Mouse (Mus musculus) MEL (cell line): ENCODE measurements at regions not wholly inside any gene's neighbourhood (a gene's known extent, or its start where the extent isn't known, plus 50 kb on each side); places are given as distances from the start of the nearest gene placed in this dataset.

Source experiments
- DNase-seq: peaks from one replicate; pipeline ENCODE4 v3.0.0; 2011; ENCODE audit warnings: low read depth, low spot score
- H3K27ac ChIP-seq: 2 replicates; pipeline ENCODE4 v1.5.1; 2012; ENCODE audit warnings: low read depth, mild to moderate bottlenecking, control low read depth, low read length, moderate library complexity; ENCODE audit not compliant: control insufficient read depth
- H3K27me3 ChIP-seq, 2 experiments: fragments of 150-350 bp in 1 of 2; sonication (generic) in 1 of 2; 2 replicates each; pipeline ENCODE4 v1.6.1; 2012; ENCODE audit warnings: low read length in 2 of 2, mild to moderate bottlenecking in 2 of 2, improper control_type of control experiment in 1 of 2, moderate library complexity in 1 of 2; ENCODE audit not compliant: insufficient read depth in 2 of 2, control insufficient read depth in 1 of 2
- H3K36me3 ChIP-seq, 2 experiments: 2 replicates each; pipeline ENCODE4 v1.6.1; 2012 to 2014; ENCODE audit warnings: low read length in 2 of 2, improper control_type of control experiment in 1 of 2, inconsistent platforms in 1 of 2, mild to moderate bottlenecking in 1 of 2; ENCODE audit not compliant: insufficient read depth in 2 of 2, control insufficient read depth in 1 of 2
- H3K4me1 ChIP-seq, 2 experiments: fragments of 150-350 bp in 1 of 2; sonication (generic) in 1 of 2; 2 replicates each; pipeline ENCODE4 v1.6.1; 2012; ENCODE audit warnings: low read length in 2 of 2, improper control_type of control experiment in 1 of 2, mild to moderate bottlenecking in 1 of 2; ENCODE audit not compliant: insufficient read depth in 2 of 2, control insufficient read depth in 1 of 2
- H3K4me3 ChIP-seq, 2 experiments: fragments of 150-350 bp in 1 of 2; sonication (generic) in 1 of 2; 2 replicates each; pipeline ENCODE4 v1.5.1; 2012; ENCODE audit warnings: low read depth in 2 of 2, low read length in 2 of 2, mild to moderate bottlenecking in 2 of 2, moderate library complexity in 2 of 2, control low read depth in 1 of 2, improper control_type of control experiment in 1 of 2; ENCODE audit not compliant: control insufficient read depth in 1 of 2, insufficient read depth in 1 of 2
- H3K79me2 ChIP-seq: 2 replicates; pipeline ENCODE4 v1.6.1; 2012; ENCODE audit warnings: mild to moderate bottlenecking, low read length, moderate library complexity; ENCODE audit not compliant: control insufficient read depth, poor library complexity, insufficient read depth
- H3K9ac ChIP-seq: 2 replicates; pipeline ENCODE4 v1.6.1; 2012; ENCODE audit warnings: low read depth, mild to moderate bottlenecking, control low read depth, low read length, moderate library complexity; ENCODE audit not compliant: control insufficient read depth, poor library complexity, severe bottlenecking
- H3K9me3 ChIP-seq: fragments of 150-350 bp; sonication (generic); replicated peaks from 2 replicates; pipeline ENCODE4 v1.6.1; 2012; ENCODE audit warnings: mild to moderate bottlenecking, low read length, improper control_type of control experiment, moderate library complexity; ENCODE audit not compliant: insufficient read depth
- BHLHE40 ChIP-seq: IDR thresholded peaks from 2 replicates; pipeline ENCODE4 v1.6.1; 2012; ENCODE audit warnings: low read depth, mild to moderate bottlenecking, inconsistent platforms, low read length, improper control_type of control experiment, borderline replicate concordance
- CHD2 ChIP-seq: IDR thresholded peaks from 2 replicates; pipeline ENCODE4 v1.6.1; 2011; ENCODE audit warnings: low read length, improper control_type of control experiment
- E2F4 ChIP-seq: IDR thresholded peaks from 2 replicates; pipeline ENCODE4 v1.6.1; 2011; ENCODE audit warnings: low read depth, low read length, improper control_type of control experiment, borderline replicate concordance
- EP300 ChIP-seq, 2 experiments: IDR thresholded peaks; 2 replicates each; pipeline ENCODE4 v1.6.1; 2011; ENCODE audit warnings: improper control_type of control experiment in 2 of 2, low read length in 2 of 2, low read depth in 1 of 2, mild to moderate bottlenecking in 1 of 2
- GATA1 ChIP-seq: IDR thresholded peaks from 2 replicates; pipeline ENCODE4 v1.6.1; 2011; ENCODE audit warnings: low read depth, low read length, improper control_type of control experiment
- HCFC1 ChIP-seq: IDR thresholded peaks from 2 replicates; pipeline ENCODE4 v1.6.1; 2012; ENCODE audit warnings: low read depth, mild to moderate bottlenecking, inconsistent platforms, low read length, improper control_type of control experiment, moderate library complexity
- JUND ChIP-seq: IDR thresholded peaks from 2 replicates; pipeline ENCODE4 v1.6.1; 2011; ENCODE audit warnings: low read depth, mild to moderate bottlenecking, improper control_type of control experiment, low read length
- KAT2A ChIP-seq: conservative IDR thresholded peaks from 2 replicates; pipeline ENCODE4 v1.6.1; 2012; ENCODE audit warnings: low read depth, low read length, improper control_type of control experiment, inconsistent platforms
- MAFK ChIP-seq: IDR thresholded peaks from 2 replicates; pipeline ENCODE4 v1.6.1; 2011; ENCODE audit warnings: low read depth, mild to moderate bottlenecking, low read length, improper control_type of control experiment, borderline replicate concordance
- MAZ ChIP-seq: IDR thresholded peaks from 2 replicates; pipeline ENCODE4 v1.6.1; 2012; ENCODE audit warnings: low read depth, mild to moderate bottlenecking, inconsistent platforms, low read length, improper control_type of control experiment
- MXI1 ChIP-seq: IDR thresholded peaks from 2 replicates; pipeline ENCODE4 v1.6.1; 2011; ENCODE audit warnings: mild to moderate bottlenecking, low read depth, low read length, improper control_type of control experiment
- MYB ChIP-seq: IDR thresholded peaks from 2 replicates; pipeline ENCODE4 v1.6.1; 2011; ENCODE audit warnings: mild to moderate bottlenecking, low read depth, low read length, improper control_type of control experiment
- NELFE ChIP-seq: IDR thresholded peaks from 2 replicates; pipeline ENCODE4 v1.6.1; 2011; ENCODE audit warnings: low read depth, low read length, improper control_type of control experiment
- NRF1 ChIP-seq: IDR thresholded peaks from 2 replicates; pipeline ENCODE4 v1.6.1; 2014; ENCODE audit warnings: low read depth, mild to moderate bottlenecking, inconsistent platforms, low read length, improper control_type of control experiment, moderate library complexity; ENCODE audit not compliant: poor library complexity, insufficient read depth, severe bottlenecking
- POLR2A ChIP-seq, 2 experiments: IDR thresholded peaks; 2 replicates each; pipeline ENCODE4 v1.6.1; 2011 to 2012; ENCODE audit warnings: low read length in 2 of 2, mild to moderate bottlenecking in 2 of 2, control low read depth in 1 of 2, improper control_type of control experiment in 1 of 2, low read depth in 1 of 2, moderate library complexity in 1 of 2; ENCODE audit not compliant: control insufficient read depth in 1 of 2, insufficient read depth in 1 of 2, poor library complexity in 1 of 2
- POLR2AphosphoS2 ChIP-seq: IDR thresholded peaks from 2 replicates; pipeline ENCODE4 v1.6.1; 2011; ENCODE audit warnings: low read length, improper control_type of control experiment
- RCOR1 ChIP-seq: IDR thresholded peaks from 2 replicates; pipeline ENCODE4 v1.6.1; 2012; ENCODE audit warnings: low read depth, mild to moderate bottlenecking, inconsistent platforms, low read length, improper control_type of control experiment
- SIN3A ChIP-seq: IDR thresholded peaks from 2 replicates; pipeline ENCODE4 v1.6.1; 2012; ENCODE audit warnings: low read length, improper control_type of control experiment, inconsistent platforms
- SMC3 ChIP-seq: IDR thresholded peaks from 2 replicates; pipeline ENCODE4 v1.6.1; 2011; ENCODE audit warnings: low read depth, low read length, improper control_type of control experiment
- TBP ChIP-seq: IDR thresholded peaks from 2 replicates; pipeline ENCODE4 v1.8.0; 2011; ENCODE audit warnings: low read depth, low read length, improper control_type of control experiment
- UBTF ChIP-seq: IDR thresholded peaks from 2 replicates; pipeline ENCODE4 v1.6.1; 2012; ENCODE audit warnings: low read depth, mild to moderate bottlenecking, inconsistent platforms, low read length, improper control_type of control experiment, moderate library complexity, borderline replicate concordance; ENCODE audit not compliant: insufficient read depth
- USF1 ChIP-seq: IDR thresholded peaks from 2 replicates; pipeline ENCODE4 v1.6.1; 2014; ENCODE audit warnings: low read depth, mild to moderate bottlenecking, inconsistent platforms, low read length, improper control_type of control experiment, moderate library complexity
- USF2 ChIP-seq, 2 experiments: IDR thresholded peaks; 2 replicates each; pipeline ENCODE4 v1.6.1; 2011 to 2012; ENCODE audit warnings: improper control_type of control experiment in 2 of 2, low read length in 2 of 2, borderline replicate concordance in 1 of 2, inconsistent platforms in 1 of 2, low read depth in 1 of 2, mild to moderate bottlenecking in 1 of 2; ENCODE audit not compliant: insufficient read depth in 1 of 2
- ZKSCAN1 ChIP-seq: IDR thresholded peaks from 2 replicates; pipeline ENCODE4 v1.6.1; 2012; ENCODE audit warnings: low read depth, mild to moderate bottlenecking, inconsistent platforms, low read length, improper control_type of control experiment, moderate library complexity
- ZMIZ1 ChIP-seq: IDR thresholded peaks from 2 replicates; pipeline ENCODE4 v1.6.1; 2012; ENCODE audit warnings: low read depth, mild to moderate bottlenecking, inconsistent platforms, low read length, improper control_type of control experiment, moderate library complexity
- ZNF384 ChIP-seq: IDR thresholded peaks from 2 replicates; pipeline ENCODE4 v1.6.1; 2012; ENCODE audit warnings: low read depth, mild to moderate bottlenecking, inconsistent platforms, low read length, improper control_type of control experiment

DNA sequence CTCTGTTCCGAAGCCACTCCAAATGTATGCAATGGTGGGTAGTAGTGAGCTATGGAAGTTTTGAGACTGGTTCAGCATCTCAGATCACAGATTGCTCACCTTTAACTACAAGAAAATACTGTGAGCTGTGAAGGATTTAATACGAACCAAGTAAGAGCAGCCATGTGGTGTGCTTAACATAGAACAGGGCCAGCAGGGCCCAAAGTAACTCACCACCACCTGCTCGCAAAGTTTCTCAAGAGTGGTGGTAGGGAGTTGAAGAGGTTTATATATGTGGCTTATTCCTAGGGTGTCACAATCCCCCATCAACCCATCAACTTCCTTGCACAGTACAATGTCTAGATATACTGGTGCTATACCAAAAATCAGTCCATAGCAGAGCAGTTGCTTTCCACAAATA lies 573.4 kb downstream of the Pdcd6ip start:
- TF ChIP-seq KAT2A (no peak), EP300 (IDR thresholded peaks at IDR 0.05; ENCODE audit: low read depth in 1 of 2, low read length in 2 of 2) (no peak), RCOR1 (no peak), USF2 (IDR thresholded peaks at IDR 0.05; ENCODE audit: borderline replicate concordance in 1 of 2, insufficient read depth in 1 of 2, low read depth in 1 of 2, low read length in 2 of 2) (no peak), ZNF384 (no peak), HCFC1 (no peak), BHLHE40 (no peak), UBTF (no peak), POLR2AphosphoS2 (no peak), NRF1 (no peak), CHD2 (no peak), MYB (no peak), NELFE (no peak), POLR2A (IDR thresholded peaks at IDR 0.05; ENCODE audit: control insufficient read depth in 1 of 2, insufficient read depth in 1 of 2, low read depth in 1 of 2, low read length in 2 of 2, poor library complexity in 1 of 2) (no peak), MAZ (no peak), SIN3A (no peak), JUND (no peak), ZKSCAN1 (no peak), MXI1 (no peak)
- Histone ChIP-seq H3K27ac (no peak overlapping the region), H3K4me3 (no peak overlapping the region), H3K9ac (no peak overlapping the region), H3K36me3 (no peaks in the 10 kb centered on the region), H3K9me3 (no peaks in the 10 kb centered on the region), H3K79me2 (no peaks in the 10 kb centered on the region), H3K27me3 (no peaks in the 10 kb centered on the region), H3K4me1 (no peaks in the 10 kb centered on the region)
- no peak for DNase-seq

DNA sequence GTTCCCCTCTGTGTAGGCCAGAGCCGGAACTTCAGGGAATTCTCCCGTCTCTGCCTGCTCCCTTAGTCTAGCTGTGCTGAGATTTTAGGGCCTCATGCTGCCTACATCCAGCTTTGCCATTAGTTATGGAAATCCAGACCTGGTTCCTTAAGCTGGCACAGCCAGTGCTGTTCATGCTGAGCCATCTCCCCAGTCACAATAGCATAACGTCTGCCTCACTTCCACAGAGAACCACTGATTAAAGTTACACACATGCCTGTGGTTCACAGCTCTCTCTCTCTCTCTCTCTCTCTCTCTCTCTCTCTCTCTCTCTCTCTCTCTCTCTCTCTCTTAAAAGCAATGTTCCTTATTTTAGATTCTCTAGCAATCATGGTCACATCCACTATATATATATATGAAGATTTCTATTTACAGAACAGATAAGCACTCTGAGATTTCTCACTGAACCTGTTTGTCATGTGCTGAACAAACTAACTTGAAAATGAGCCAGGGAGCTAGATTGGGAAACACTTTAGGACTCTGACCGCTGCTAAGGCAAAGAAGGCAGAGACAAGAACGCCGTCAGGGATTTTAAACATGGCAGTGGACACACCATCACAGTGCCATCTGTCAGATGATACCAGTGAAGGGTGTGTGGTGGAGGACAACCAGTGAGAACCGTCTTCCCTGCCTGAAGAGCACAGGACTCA lies 584.9 kb downstream of the Pdcd6ip start:
- DNase-seq: no peak

More for the DNA sequence above, 584.9 kb downstream of the Pdcd6ip start:
- Histone ChIP-seq H3K4me3 (no peak overlapping the region), H3K4me1 (no peaks in the 10 kb centered on the region), H3K36me3 (no peaks in the 10 kb centered on the region), H3K9ac (no peak overlapping the region), H3K27me3 (no peaks in the 10 kb centered on the region), H3K79me2 (no peaks in the 10 kb centered on the region), H3K27ac (no peak overlapping the region), H3K9me3 (no peaks in the 10 kb centered on the region; the same call in 1 of the 2 replicates)
- TF ChIP-seq EP300 (IDR thresholded peaks at IDR 0.05; ENCODE audit: low read depth in 1 of 2, low read length in 2 of 2) (no peak), SMC3 (no peak), JUND (no peak), SIN3A (no peak), E2F4 (no peak), POLR2A (IDR thresholded peaks at IDR 0.05; ENCODE audit: control insufficient read depth in 1 of 2, insufficient read depth in 1 of 2, low read depth in 1 of 2, low read length in 2 of 2, poor library complexity in 1 of 2) (no peak), USF1 (no peak), ZKSCAN1 (no peak), TBP (no peak), ZMIZ1 (no peak), MAFK (no peak), GATA1 (no peak), BHLHE40 (no peak)
